In the genomic region with DNA sequence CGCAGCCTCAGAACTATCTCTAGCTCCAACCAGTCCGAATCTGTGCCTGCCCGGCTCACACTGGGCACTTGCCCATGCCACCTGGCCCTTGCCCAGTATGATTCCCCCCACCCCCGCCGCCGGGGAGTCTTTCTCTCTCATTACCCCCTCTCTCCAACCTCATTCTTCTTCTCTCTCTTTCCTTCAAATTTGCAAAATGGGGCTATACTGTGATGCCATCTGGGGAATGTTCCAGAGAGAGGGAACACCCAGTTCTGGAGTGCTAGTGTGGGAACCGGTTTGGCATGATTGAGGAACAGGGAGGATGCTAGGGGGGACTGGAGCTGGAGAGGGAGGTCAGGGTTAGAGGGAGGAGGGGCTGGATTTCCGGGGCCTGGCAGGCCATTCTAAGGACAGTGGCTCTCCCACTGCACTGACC, we compare ENCODE assay signal across 13 mouse cellular contexts.
A peak's percentile ranks its signal among the peaks of the same experiment; 100 is the strongest.
DNase-seq lines count a peak whose midpoint lies in the region; ATAC-seq lines count a peak whose summit lies in the region.
"Had no signal": no experiment of that assay in that cellular context is flagged by ENCODE, and none has a peak within 500 bp of the region (broad histone marks: within the 10 kb centered on the region; RNA-seq: fewer than 3 reads in every experiment).

No protein-coding gene starts in this region.

- no peaks in the 10 kb centered on the region for H3K9me3 ChIP-seq in forebrain, embryonic 14.5 days (replicated peaks; ENCODE audit: control insufficient read depth, low read length)
- H3K9me3 ChIP-seq: liver, embryonic 12.5 days; megakaryocyte, embryonic 14.5 days had no signal

- H3K4me2 ChIP-seq in forebrain, embryonic 14.5 days (ENCODE audit: low read length): no peak overlapping the region
- H3K4me2 ChIP-seq: liver, embryonic 12.5 days had no signal

- 0 out of 2 replicates have a peak, but pooled peaks have one; percentile 4 for ATAC-seq in forebrain, embryonic 14.5 days
- ATAC-seq: liver, embryonic 12.5 days; Patski had no signal

- H3K4me3 ChIP-seq in forebrain, embryonic 14.5 days (ENCODE audit: low read depth, low read length): no peak overlapping the region
- H3K4me3 ChIP-seq: liver, embryonic 12.5 days; megakaryocyte, embryonic 14.5 days had no signal

- H3K4me1 ChIP-seq in forebrain, embryonic 14.5 days (ENCODE audit: control insufficient read depth, insufficient read depth, low read length): peaks cover 19% of the 10 kb centered on the region
- H3K4me1 ChIP-seq: liver, embryonic 12.5 days had no signal

- no peak overlapping the region for H3K27ac ChIP-seq in forebrain, embryonic 14.5 days (ENCODE audit: low read depth, low read length)
- H3K27ac ChIP-seq: liver, embryonic 12.5 days had no signal

- DNase-seq in layer of hippocampus, adult 11-12 months (ENCODE audit: low spot score): peak; percentile 70
- no peak for DNase-seq in layer of hippocampus, adult 9-10 months (ENCODE audit: low spot score)
- no peak for DNase-seq in forebrain, embryonic 14.5 days (ENCODE audit: low spot score)
- DNase-seq in layer of hippocampus, adult 8-10 months (ENCODE audit: low spot score in 2 of 2): peak; percentile 51 to 58
- DNase-seq in left cerebral cortex, postnatal 36 days (ENCODE audit: low spot score in 2 of 2): peak; percentile 71 to 77
- DNase-seq in thymus, postnatal 36 days: no peak
- no peak for DNase-seq in gastrocnemius, adult 8-10 months (ENCODE audit: low spot score in 2 of 2)
- DNase-seq: adrenal gland, adult 8-10 months; heart, postnatal 14 days; kidney, adult 11 months had no signal

- H3K9ac ChIP-seq in forebrain, embryonic 14.5 days (ENCODE audit: low read length): no peak overlapping the region
- H3K9ac ChIP-seq: liver, embryonic 12.5 days had no signal

- intact Hi-C loops in left cerebral cortex, postnatal 36 days (cut with DNase I): no loop called here

- 52% methylated on average over 8 of the region's 8 CpGs for WGBS in forebrain, embryonic 14.5 days

- no peaks in the 10 kb centered on the region for H3K36me3 ChIP-seq in forebrain, embryonic 14.5 days (ENCODE audit: control insufficient read depth, insufficient read depth, low read length)
- H3K36me3 ChIP-seq: liver, embryonic 12.5 days had no signal

- peaks cover 18% of the 10 kb centered on the region; the same call in 1 of the 2 replicates for H3K27me3 ChIP-seq in forebrain, embryonic 14.5 days (replicated peaks; ENCODE audit: control insufficient read depth, insufficient read depth, low read length)
- H3K27me3 ChIP-seq: Patski had no signal

Comparison
In these comparisons a context has a peak if more than half of its experiments do, and no peak if none do; other contexts are left out.
1. DNase-seq: peak in layer of hippocampus, adult 11-12 months (single experiment), layer of hippocampus, adult 8-10 months (2 of 2) and left cerebral cortex, postnatal 36 days (2 of 2); none in layer of hippocampus, adult 9-10 months (single experiment), forebrain, embryonic 14.5 days (single experiment), thymus, postnatal 36 days (0 of 2) and gastrocnemius, adult 8-10 months (0 of 2).